Mouse (Mus musculus) bone marrow, adult 2 months (tissue): Measurements from ENCODE around the gene Gm20605. TPM values are rescaled to one million over a fixed set of nuclear protein-coding genes. Genes with fewer than 3 reads are reported as not detected.

Experiments used
- H3K27ac ChIP-seq: fragments of 200-500 bp; 2 replicates; pipeline ENCODE4 v1.5.1; 2012; ENCODE audit warnings: low read depth, mild to moderate bottlenecking, control low read depth, inconsistent platforms, low read length; ENCODE audit not compliant: control insufficient read depth, poor library complexity, insufficient read depth
- H3K4me1 ChIP-seq: fragments of 200-500 bp; 2 replicates; pipeline ENCODE4 v1.6.1; 2011; ENCODE audit warnings: low read length; ENCODE audit not compliant: control insufficient read depth, insufficient read depth
- H3K4me3 ChIP-seq: fragments of 200-500 bp; replicated peaks from 2 replicates; pipeline ENCODE3; 2011; ENCODE audit warnings: mild to moderate bottlenecking, low read depth, low read length, control low read depth; ENCODE audit not compliant: control insufficient read depth
- CTCF ChIP-seq: fragments of 200-500 bp; IDR thresholded peaks from 2 replicates; pipeline ENCODE4 v1.5.1; 2011; ENCODE audit warnings: low read length, control low read depth; ENCODE audit not compliant: control insufficient read depth, insufficient read depth
- POLR2A ChIP-seq: fragments of 200-500 bp; IDR thresholded peaks from 2 replicates; pipeline ENCODE4 v1.6.1; 2011; ENCODE audit warnings: low read depth, mild to moderate bottlenecking, control low read depth, low read length, borderline replicate concordance; ENCODE audit not compliant: control insufficient read depth
- WGBS: fragments of 180-500 bp; shearing (Covaris S2); methylation state at CpG from one replicate; pipeline ENCODE4 v1.1.7; 2018; 5-methylcytosine and 5-hydroxymethylcytosine counted together
- polyA plus RNA-seq: library from polyadenylated mRNA; stranded (reverse); fragments of >200 nt; gene quantifications from 2 replicates; pipeline ENCODE4 v1.2.4, GENCODE M21; 2011; ENCODE audit warnings: low replicate concordance; ENCODE audit not compliant: missing spikeins, insufficient read depth, insufficient read length

Gm20605 gene
- polyA plus RNA-seq, 1 experiment = 41.6 TPM

GRCm38 (mm10) chr5:137649251-137649650, 20.3 kb downstream of the Gm20605 start:
- peaks cover 2% of the 10 kb centered on the region; the same call in 1 of the 2 replicates for H3K4me1 ChIP-seq
- H3K27ac ChIP-seq = no peak overlapping the region
- TF ChIP-seq CTCF = no peak
- no peak for TF ChIP-seq POLR2A
- 57% methylated on average over 4 of the region's 4 CpGs for WGBS
- no peak overlapping the region for H3K4me3 ChIP-seq

- TF ChIP-seq CTCF = no peak
- no peak for TF ChIP-seq POLR2A
- Histone ChIP-seq H3K4me3 (no peak overlapping the region), H3K4me1 (peaks cover 2% of the 10 kb centered on the region; the same call in 1 of the 2 replicates), H3K27ac (no peak overlapping the region)
- WGBS = 63% methylated on average over 18 of the region's 18 CpGs
These were observed 20.9 kb downstream of the Gm20605 start for GRCm38 (mm10) chr5:137649669-137650571.

GRCm38 (mm10) chr5:137652474-137652873, 23.5 kb downstream of the Gm20605 start:
- H3K27ac ChIP-seq = no peak overlapping the region
- WGBS = 47% methylated on average over 3 of the region's 3 CpGs
- peaks cover 2% of the 10 kb centered on the region; the same call in 1 of the 2 replicates for H3K4me1 ChIP-seq
- H3K4me3 ChIP-seq = no peak overlapping the region
- TF ChIP-seq CTCF = peak; percentile 64
- TF ChIP-seq POLR2A = no peak

DNA sequence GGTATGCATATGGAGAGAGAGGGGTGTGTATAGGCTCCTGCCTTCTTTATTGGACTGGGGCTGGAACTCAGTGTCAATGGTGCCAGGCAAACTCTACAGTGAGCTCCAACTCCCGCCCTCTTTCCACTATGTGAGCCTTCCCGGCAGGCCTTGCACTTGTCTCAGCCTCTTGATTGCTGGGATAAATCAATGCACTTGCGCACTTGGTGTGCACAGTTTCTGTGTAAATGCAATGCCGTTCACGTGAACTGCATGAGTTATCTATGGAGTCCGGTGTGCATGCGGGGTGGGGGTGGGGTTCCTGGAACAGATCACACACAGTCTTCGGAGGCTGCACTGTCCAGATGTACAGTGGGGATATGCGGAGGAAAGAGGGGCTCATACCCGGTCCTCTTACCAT, 24.4 kb downstream of the Gm20605 start:
- Histone ChIP-seq H3K4me1 (peaks cover 2% of the 10 kb centered on the region; the same call in 1 of the 2 replicates), H3K27ac (no peak overlapping the region), H3K4me3 (no peak overlapping the region)
- 95% methylated on average over 10 of the region's 10 CpGs for WGBS
- TF ChIP-seq CTCF (no peak), POLR2A (no peak)

- 69% methylated on average over 7 of the region's 7 CpGs for WGBS
- no peaks in the 10 kb centered on the region for H3K4me1 ChIP-seq
These were observed 25.8 kb downstream of the Gm20605 start for GRCm38 (mm10) chr5:137654746-137655145.

DNA sequence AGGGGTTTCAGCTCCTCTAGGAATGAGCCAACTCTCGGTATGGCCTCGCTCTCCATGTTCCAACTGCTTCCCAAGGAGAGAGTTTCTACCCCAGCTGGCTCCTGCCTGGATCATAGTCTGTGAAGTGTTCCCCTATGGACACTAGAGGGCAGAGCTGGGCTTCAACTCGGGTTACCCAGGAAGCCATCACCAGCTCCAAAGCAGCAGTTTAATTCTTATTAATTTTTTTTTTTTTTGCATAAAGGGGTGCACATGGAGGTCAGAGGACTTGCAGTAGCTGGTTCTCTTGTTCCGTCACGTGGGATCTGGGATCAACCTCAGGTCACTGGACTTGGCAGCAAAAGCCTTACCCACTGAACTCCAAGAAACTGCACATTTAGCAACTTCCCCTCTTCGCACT, 28.0 kb downstream of the Gm20605 start:
- WGBS = 31% methylated on average over 6 of the region's 6 CpGs
- H3K27ac ChIP-seq = no peak overlapping the region
- TF ChIP-seq POLR2A (no peak), CTCF (peak; percentile 81)
- H3K4me3 ChIP-seq = no peak overlapping the region
- no peaks in the 10 kb centered on the region for H3K4me1 ChIP-seq

More at GRCm38 (mm10) chr5:137654746-137655145, 25.8 kb downstream of the Gm20605 start:
- 0 out of 2 replicates have a peak, but pooled peaks have one; percentile 13 for TF ChIP-seq CTCF
- TF ChIP-seq POLR2A = no peak
- Histone ChIP-seq H3K4me3 (no peak overlapping the region), H3K27ac (no peak overlapping the region)

GRCm38 (mm10) chr5:137660064-137660688, 31.2 kb downstream of the Gm20605 start:
- Histone ChIP-seq H3K4me1 (no peaks in the 10 kb centered on the region), H3K4me3 (no peak overlapping the region), H3K27ac (no peak overlapping the region)
- TF ChIP-seq POLR2A (no peak), CTCF (no peak)
- WGBS = 90% methylated on average over 6 of the region's 6 CpGs

- H3K4me1 ChIP-seq = no peaks in the 10 kb centered on the region
- no peak overlapping the region for H3K27ac ChIP-seq
- 95% methylated on average over 9 of the region's 9 CpGs for WGBS
- no peak overlapping the region for H3K4me3 ChIP-seq
- TF ChIP-seq CTCF (no peak), POLR2A (no peak)
These were observed 34.1 kb downstream of the Gm20605 start for GRCm38 (mm10) chr5:137663057-137663456.
